Mouse (Mus musculus) retina, adult 2 months (tissue): ENCODE results near the gene Cwc15.

Experiments
- DNase-seq: peaks from one replicate; pipeline ENCODE4 v3.0.0-alpha.2; 2012; ENCODE audit warnings: low read depth, low spot score

Cwc15 gene

DNA sequence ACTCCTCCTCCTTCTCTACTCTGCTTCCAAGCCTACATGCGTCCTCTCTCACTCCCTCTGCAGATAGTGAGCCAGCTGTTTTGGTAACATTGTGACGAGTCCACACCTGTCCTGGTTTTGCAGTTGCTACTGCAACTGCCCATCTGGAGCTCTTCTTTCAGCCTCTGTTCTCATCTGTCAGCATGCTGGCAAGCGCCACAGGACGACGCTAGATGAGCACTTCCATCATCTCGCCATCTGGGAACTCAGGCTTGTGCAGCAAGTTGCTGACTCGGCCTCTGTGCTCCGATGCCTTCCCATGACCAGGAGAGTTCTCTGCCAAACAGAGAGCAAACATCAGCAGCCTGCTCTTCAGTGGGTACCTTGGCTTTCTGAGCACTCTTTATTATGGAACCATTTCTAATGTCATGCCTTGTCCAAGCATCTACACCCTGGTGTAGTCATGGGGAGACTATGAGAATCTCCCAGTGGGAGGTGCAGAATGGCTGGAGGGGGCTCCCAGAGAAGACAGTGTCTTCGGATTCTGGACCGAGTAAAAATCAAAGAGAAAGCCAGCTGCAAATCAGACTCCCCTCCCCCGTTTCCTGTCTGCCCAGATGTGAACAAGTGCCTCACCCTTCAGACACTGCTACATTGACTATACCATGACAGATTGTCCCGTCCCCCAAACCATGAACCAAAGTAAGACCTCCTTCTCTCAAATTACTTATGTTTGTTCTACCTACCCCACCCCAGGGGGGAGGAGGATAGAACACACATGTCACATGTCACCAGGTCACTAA lies 47.4 kb downstream of the Cwc15 start:
- no peak for DNase-seq

DNA sequence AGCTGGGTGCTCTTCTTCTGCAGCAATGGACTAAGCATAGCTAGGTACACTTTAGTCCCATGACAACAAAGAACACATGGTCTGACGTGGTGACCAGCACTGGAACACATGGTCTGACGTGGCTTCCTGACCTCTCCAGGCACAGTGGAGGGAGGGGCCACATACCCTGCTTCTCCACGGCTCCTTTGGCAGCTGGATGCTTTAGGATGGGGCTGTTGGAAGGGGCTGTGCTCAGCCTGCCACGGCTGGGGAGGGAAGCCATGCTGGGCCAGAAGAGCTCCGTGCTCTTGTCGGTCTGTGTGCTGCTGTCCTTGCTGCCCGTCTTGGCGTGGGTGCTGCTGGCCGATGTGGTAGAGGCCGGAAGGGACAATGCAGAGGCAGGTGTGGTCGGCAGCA lies 47.9 kb downstream of the Cwc15 start:
- DNase-seq = no peak

DNA sequence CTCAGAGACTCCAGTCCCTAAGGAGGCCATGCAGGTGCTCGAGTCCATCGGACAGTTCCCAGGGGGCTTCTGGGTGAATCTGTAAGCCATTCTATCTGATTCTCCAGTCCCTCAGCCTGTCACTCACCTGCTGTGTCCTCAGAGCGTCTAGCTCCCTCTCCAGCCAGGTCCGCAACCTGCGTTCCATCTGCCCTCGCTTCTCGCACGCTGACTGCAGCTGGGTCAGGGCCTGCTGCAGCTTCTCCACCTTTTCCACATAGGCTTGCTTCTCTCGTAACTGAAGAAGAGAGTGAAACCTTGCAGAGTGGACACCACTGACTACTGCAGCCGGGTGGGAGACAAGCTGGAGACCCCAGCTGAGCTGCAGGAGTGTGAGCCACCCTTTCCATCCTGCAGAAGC lies 57.9 kb downstream of the Cwc15 start:
- DNase-seq = no peak

DNA sequence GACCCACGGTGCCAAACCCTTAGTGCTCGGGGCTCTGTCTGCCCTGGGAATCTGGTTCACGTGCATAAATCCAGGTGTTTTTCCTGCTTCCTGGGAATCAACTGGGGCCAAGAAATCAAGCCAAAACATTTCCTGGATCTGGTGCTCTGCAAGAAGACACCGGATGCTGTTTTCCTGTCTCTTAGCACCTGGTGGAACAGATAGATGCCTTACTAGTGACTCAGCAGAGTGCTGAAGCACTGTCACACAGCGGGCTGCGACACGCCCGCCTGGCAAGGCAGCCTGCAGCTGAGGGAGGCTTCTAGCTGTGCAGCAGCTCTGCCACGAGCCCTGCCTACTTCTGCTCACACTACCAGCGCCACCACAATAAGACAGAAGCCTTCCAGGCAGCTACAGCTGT lies 59.0 kb downstream of the Cwc15 start:
- DNase-seq = no peak

DNA sequence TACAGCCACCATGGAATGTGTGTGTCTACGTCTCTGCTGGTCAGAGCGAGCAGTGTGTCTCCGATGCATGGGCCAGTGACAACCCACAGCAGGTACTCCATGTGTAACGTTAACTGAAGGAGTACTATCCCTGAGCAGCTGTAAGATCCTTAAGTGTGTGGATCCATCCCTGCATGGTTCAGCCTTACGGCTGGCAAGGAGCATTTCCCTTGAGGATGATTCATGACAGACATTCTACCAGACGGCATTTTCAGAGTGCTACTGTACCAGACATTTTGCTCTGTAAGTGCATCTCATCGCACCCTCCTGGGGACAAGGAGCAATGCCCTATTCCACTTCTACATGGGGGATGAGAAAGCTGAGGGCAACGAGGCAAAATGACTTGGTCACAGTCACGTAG lies 59.6 kb downstream of the Cwc15 start:
- no peak for DNase-seq
